Mouse (Mus musculus) gastrocnemius, adult 2 months (tissue): ENCODE results near the gene Ppbp. TPM values are rescaled to one million over a fixed set of nuclear protein-coding genes. Genes with fewer than 3 reads are reported as not detected.
"Not testable (repeated sequence)": the region's sequence is repeated elsewhere in the genome, so short reads cannot be mapped to it uniquely, and the experiment has no call there.

Experiments
- DNase-seq: peaks from one replicate; pipeline ENCODE4 v3.0.0; 2022
- H3K27ac ChIP-seq: fragments of 200-600 bp; 2 replicates; pipeline ENCODE4 v1.8.1; 2022; ENCODE audit warnings: mild to moderate bottlenecking
- H3K4me3 ChIP-seq: fragments of 200-600 bp; 2 replicates; pipeline ENCODE4 v1.8.1; 2022; ENCODE audit warnings: mild to moderate bottlenecking, moderate library complexity
- CTCF ChIP-seq: fragments of 200-600 bp; IDR thresholded peaks from 2 replicates; pipeline ENCODE4 v1.8.1; 2022; ENCODE audit warnings: antibody characterized with exemption, mild to moderate bottlenecking, moderate library complexity
- intact Hi-C: fragments of 180-260 bp; cut with DNase I; formaldehyde crosslinking; loops from one replicate; pipeline ENCODE4 v1.15.1; 2025
- microRNA-seq: library from miRNA; unstranded; fragments of <30 nt; microRNA quantifications from one replicate; pipeline ENCODE4 v1.2.0, GENCODE M21; 2021
- total RNA-seq, 2 experiments: library from RNA; stranded (reverse); gene quantifications; 2 replicates each; pipeline ENCODE4 v1.2.3; 2021

Gene Ppbp
- total RNA-seq, 2 experiments from 2014 or later: 0.54 TPM; not detected in 1

GRCm38 (mm10) chr5:90794195-90794625 is 25.9 kb downstream of the Ppbp start, which contains the start of gene Cxcl15:
Cxcl15 (plus strand) TSS chr5:90794534.
- H3K27ac ChIP-seq: no peak within 1 kb of the TSS
- DNase-seq: no peak
- no peak within 1 kb of the TSS for H3K4me3 ChIP-seq
- intact Hi-C loops: no loop called here
- no peak for TF ChIP-seq CTCF

- H3K27ac ChIP-seq, H3K4me3 ChIP-seq, DNase-seq, intact Hi-C loops: not testable (repeated sequence)
Observed at GRCm38 (mm10) chr5:90795392-90795791, 27.1 kb downstream of the Ppbp start.

GRCm38 (mm10) chr5:90804574-90804973 is 36.3 kb downstream of the Ppbp start:
- DNase-seq: no peak
- Histone ChIP-seq H3K4me3 (no peak overlapping the region), H3K27ac (no peak overlapping the region)
- no peak for TF ChIP-seq CTCF
- intact Hi-C loops: no loop called here

DNA sequence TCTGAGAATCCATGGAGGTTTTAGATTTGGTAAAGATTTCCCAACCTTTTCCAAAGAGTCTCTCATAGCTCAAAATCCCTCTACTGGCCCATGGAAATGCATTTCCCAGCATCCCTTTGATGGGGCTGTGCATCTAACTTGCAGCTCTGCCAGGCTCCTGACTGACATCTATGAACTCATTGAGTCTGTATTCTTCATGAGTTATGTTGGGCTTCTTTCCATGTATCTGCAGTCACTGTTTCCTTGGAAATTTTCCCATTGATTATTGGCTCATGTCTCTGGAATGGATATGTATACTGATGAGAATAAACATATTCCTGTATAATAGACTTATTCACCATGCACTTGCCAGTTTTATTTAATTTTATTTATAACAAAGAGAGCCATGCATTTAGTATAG is 37.7 kb downstream of the Ppbp start:
- intact Hi-C loops: no loop called here
- DNase-seq: no peak
- Histone ChIP-seq H3K27ac (no peak overlapping the region), H3K4me3 (no peak overlapping the region)
- TF ChIP-seq CTCF: no peak

DNA sequence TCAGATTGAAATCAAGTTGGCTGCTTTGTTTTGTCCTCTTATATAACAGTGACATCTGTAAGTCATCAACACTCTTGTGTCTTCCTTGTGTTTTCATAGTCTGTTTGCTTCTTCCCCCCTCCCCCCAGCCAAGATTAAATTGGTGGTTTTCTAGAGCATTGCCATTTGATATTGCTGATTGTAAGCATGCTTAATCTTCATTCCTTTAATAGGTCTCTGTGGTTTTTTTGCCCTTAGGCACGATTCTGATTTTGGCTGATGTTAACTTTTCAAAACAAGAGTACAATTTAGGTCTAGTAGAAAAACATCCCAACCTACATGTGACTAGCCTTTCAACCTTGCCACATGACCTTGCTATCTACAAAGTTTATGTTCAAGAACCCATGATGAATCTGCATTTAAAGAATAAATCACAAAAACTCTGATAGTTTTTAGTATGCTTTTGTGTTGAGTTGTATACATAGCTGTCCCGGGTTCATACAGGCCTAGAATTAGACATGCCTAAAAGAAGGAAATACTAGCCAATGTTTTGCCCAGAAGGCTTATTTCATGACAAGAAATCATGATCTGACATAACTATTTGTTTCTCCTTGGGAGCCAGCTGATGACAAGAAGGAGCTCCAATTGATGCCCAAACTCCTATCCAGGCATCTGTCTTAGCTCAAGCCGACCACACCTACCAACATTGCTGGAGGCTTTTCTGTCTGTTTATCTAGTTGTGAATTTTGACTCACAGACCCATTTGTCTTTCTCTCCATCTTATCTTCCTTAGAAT is 39.0 kb downstream of the Ppbp start:
- TF ChIP-seq CTCF: no peak
- Histone ChIP-seq H3K27ac (no peak overlapping the region), H3K4me3 (no peak overlapping the region)
- intact Hi-C loops: no loop called here
- DNase-seq: no peak

Small RNA genes within 50 kb of the gene (microRNA-seq; reads per million reads assigned to microRNA genes)
- not detected for gene Gm24322

Other genes with a start within 250 kb of the Ppbp start
- gene Afm, start 249.6 kb upstream of the Ppbp start, total RNA-seq: not detected
- not detected for gene 5830473C10Rik, start 207.4 kb upstream of the Ppbp start, total RNA-seq
- gene Rassf6, start 127.9 kb upstream of the Ppbp start, total RNA-seq: not detected
- not detected for gene Cxcl5, start 9.2 kb upstream of the Ppbp start, total RNA-seq
- gene Pf4, start 3.9 kb downstream of the Ppbp start, total RNA-seq: 10 to 100 TPM in 1 of 2 experiments, 1 to 10 TPM in 1; 5.4 to 12.4 TPM
- not detected for gene Cxcl3, start 17.6 kb downstream of the Ppbp start, total RNA-seq
- gene Cxcl15, start 26.0 kb downstream of the Ppbp start, total RNA-seq: not detected
- under 1 TPM in 1 of 2 experiments, not detected in 1; 0.26 TPM for gene Cxcl1, start 122.7 kb downstream of the Ppbp start, total RNA-seq
- not detected for gene Cxcl2, start 135.4 kb downstream of the Ppbp start, total RNA-seq
- 1 to 10 TPM; 6.5 to 6.7 TPM for gene Mthfd2l, start 162.6 kb downstream of the Ppbp start, total RNA-seq